Mouse (Mus musculus) mature B cell (primary cell): ENCODE measurements around the gene Stk33.

Experiments used
- in situ Hi-C: fragments of 300-500 bp; cut with MboI; formaldehyde crosslinking; loops from 2 replicates; pipeline ENCODE4 v1.14.3; 2019

The Stk33 gene

DNA sequence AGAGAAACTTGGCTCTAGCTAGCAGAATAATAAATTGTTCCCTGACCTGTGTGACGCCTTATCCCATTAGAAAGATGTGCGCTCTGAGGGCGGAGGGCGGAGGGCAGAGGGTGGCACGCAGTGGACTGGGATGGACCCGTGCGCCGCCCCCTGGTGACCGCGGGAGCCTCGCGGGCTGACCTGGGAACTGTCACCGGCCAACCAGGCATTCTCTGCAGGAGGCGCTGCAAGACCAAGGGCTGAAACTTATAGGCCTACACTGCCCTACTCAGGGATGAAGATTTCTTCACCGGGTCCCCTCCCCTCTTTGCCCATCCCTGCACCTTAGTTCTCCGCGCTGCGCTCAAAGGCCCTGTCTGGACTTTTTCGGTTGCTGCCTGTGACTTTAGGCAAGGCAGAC is 197.6 kb downstream of the Stk33 start:
- in situ Hi-C loops: no loop called here

DNA sequence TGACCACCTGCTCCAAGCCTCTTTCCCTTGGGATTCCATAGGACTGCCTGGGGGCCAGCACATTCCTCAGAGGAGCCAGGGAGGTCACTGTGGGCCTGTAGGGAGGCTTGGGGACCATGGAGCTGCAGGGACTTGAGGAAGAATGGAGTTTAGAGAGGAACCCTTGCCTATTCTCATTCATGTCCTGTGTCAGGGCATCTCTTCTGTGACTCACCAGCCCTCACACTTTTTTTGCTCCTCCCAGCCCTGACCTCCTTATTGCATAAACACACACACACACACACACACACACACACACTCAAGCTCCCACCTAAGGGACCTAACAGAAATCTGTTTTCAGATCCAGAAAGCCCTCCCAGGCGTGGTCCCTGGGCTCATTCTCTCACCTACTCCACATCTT is 199.5 kb downstream of the Stk33 start:
- in situ Hi-C loops: no loop called here

DNA sequence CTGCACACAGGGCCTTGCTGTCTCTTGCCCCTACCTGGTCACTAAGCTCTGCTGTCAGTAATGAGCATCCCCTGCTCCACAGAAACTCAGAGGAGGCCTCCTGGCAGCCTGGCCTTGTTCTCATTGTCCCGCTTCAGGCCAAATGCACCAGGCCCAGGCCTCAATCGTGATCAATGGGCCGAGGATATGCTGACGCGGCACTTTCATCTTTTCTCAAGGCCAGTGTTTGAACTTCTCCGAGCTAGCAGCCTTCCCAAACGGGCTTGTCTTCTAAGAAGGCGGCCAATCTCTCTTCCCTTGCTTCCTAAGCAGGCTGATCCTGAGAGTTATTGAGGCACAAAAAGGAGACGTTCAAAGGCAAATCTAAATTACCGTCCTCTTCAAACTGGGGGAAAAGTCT is 200.2 kb downstream of the Stk33 start:
- in situ Hi-C loops: no loop called here

DNA sequence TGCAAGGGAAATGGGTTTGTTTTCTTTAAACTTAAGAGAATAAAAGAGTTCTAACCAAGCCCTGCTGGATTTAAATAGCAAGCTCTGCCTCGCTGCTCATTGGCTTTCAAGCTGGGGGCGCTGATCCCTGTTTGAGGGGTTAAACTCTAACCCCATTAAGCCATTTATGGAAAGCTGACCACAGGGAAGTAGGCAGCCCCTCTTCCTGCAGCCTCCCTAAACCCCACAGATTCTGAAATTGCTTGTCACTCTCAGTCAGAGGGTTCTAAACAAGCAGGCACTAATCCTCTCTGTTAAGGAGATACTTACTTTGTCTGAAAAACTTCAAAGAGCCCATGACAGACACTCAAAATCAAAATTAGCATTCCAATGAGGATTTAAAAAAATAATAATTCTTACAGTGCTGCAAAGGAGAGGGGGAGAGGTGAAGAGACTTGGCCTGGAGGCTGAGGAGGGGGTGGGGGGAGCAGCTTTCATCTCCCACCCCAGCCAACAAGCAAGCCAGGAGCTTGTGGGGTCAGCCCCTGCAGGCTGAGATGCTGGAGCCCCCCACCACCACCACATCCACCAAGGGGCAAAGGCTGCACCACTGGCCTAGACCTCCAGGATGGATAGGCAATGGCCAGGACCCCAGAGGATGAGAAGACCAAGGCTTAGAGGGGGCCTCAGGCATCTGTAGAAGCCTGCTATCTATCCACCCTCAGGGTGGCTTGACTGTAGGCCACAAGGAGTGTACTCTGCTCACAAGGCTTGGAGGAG is 203.8 kb downstream of the Stk33 start:
- in situ Hi-C loops: no loop called here

DNA sequence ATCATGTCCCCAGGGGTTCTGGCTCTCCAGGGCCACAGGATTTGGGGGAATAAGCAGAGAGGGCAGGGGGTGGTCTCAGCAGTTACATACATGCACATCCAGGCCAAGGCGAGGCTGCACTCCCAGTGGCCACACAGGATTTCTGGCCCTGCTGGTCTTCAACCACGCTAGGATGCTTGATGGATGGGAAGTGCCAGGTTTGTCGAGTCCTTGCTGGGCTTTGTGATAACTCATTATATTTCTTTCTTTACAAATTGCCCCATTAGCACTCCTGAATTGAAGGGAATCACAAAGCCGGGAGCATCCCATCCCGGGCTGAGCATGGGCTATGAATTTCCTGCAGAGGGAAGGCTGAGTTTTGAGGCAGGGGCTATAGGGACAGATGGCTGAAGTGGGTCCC is 204.4 kb downstream of the Stk33 start:
- in situ Hi-C loops: no loop called here

DNA sequence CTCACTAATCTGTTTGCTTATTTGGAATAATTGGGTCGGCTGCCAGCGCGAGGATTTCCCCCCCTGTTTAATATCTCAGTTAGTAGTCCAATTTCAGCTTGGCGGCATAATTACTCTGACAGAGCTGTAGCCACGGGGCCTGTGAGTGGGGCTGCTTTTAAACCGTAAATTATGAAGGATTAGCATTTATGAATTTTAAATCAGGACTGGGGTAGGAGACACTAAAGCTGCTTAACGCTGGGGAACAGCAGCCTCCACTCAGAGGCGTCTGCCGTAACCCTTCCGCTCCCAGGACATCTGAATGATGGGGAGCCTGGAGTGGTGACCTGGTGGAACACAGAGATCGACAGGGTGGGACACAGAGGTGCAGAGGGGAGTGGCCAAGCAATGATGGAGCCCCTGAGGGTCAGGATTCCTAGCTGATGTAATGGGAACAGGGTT is 207.0 kb downstream of the Stk33 start:
- in situ Hi-C loops: no loop called here

DNA sequence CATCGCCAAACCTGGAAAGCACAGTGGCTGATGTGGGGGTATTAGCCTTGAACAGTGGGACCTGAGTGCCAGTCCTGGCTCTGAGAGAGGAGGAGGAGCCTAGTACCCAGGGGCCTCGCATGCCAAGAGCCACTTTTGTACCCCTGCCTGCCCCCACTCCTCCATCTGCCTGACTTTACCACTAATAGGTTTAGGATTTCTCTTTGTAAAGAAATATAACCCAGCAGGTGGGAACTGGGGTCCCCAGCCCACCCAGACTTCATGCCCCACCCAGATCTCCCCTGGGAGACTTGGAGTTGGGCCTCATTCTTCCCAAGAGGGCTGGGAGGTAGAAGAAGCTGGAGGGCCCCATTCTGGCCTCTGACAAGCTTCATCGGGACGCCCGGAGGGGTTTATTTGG is 207.6 kb downstream of the Stk33 start:
- in situ Hi-C loops: no loop called here

DNA sequence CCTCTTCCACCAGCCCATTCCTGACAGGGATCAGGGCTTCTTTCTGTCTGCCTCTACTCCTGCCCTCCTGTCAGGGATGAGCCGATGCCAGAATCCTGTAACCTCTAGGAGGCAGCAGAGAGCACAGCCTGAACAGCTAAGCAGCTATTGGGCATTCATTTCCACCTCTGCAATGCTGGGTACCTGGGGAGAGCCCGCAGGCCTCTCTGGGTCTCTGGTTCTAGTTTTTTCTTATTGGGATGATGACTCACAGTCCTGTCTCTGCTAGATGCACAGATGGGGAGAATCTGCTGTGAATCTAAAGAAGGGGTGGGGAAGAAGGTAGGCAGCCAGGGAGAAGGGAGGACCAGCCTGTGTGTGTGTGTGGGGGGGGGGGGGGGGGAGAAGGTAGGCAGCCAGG is 208.1 kb downstream of the Stk33 start:
- in situ Hi-C loops: no loop called here
